Comparison of ENCODE assay signal across 25 mouse cellular contexts in genomic region chr5:90439157-90439556, GRCm38 (mm10). TPM values are rescaled to one million over a fixed set of nuclear protein-coding genes. Genes with fewer than 3 reads are reported as not detected.
DNase-seq lines count a peak whose midpoint lies in the region; ATAC-seq and TF ChIP-seq lines count a peak whose summit lies in the region.
"Had no signal": no experiment of that assay in that cellular context is flagged by ENCODE, and none has a peak within 500 bp of the region (broad histone marks: within the 10 kb centered on the region; RNA-seq: fewer than 3 reads in every experiment).

No protein-coding gene starts in this region.

- no peak overlapping the region for H3K4me2 ChIP-seq in kidney, embryonic 16.5 days (replicated peaks; ENCODE audit: low read depth, low read length)
- H3K4me2 ChIP-seq in stomach, embryonic 14.5 days (replicated peaks; ENCODE audit: low read depth, low read length) = no peak overlapping the region
- no peak overlapping the region for H3K4me2 ChIP-seq in stomach, postnatal 0 days (replicated peaks; ENCODE audit: low read depth)
- no peak overlapping the region for H3K4me2 ChIP-seq in liver, embryonic 16.5 days (ENCODE audit: low read depth, low read length)
- H3K4me2 ChIP-seq in midbrain, postnatal 0 days (ENCODE audit: low read depth, low read length, poor library complexity, severe bottlenecking) = no peak overlapping the region
- H3K4me2 ChIP-seq: embryonic facial prominence, embryonic 15.5 days; forebrain, embryonic 15.5 days had no signal

- no peaks in the 10 kb centered on the region for H3K4me1 ChIP-seq in kidney, adult 2 months (ENCODE audit: control insufficient read depth, insufficient read depth, low read length)
- H3K4me1 ChIP-seq in kidney, embryonic 16.5 days (ENCODE audit: insufficient read depth, low read length) = no peaks in the 10 kb centered on the region
- no peaks in the 10 kb centered on the region for H3K4me1 ChIP-seq in stomach, embryonic 14.5 days (ENCODE audit: control insufficient read depth, insufficient read depth, low read length)
- no peaks in the 10 kb centered on the region for H3K4me1 ChIP-seq in stomach, postnatal 0 days (replicated peaks; ENCODE audit: control insufficient read depth, insufficient read depth)
- no peaks in the 10 kb centered on the region; the same call in 1 of the 2 replicates for H3K4me1 ChIP-seq in liver, embryonic 16.5 days (ENCODE audit: control insufficient read depth, low read depth, low read length)
- H3K4me1 ChIP-seq in lung, adult 2 months (ENCODE audit: control insufficient read depth, insufficient read depth, low read length) = no peaks in the 10 kb centered on the region
- no peaks in the 10 kb centered on the region for H3K4me1 ChIP-seq in midbrain, postnatal 0 days (ENCODE audit: insufficient read depth, low read length)
- H3K4me1 ChIP-seq: embryonic facial prominence, embryonic 15.5 days; forebrain, embryonic 15.5 days had no signal

- H3K4me3 ChIP-seq in kidney, adult 2 months (ENCODE audit: insufficient read depth, low read depth, low read length) = no peak overlapping the region
- H3K4me3 ChIP-seq in kidney, embryonic 16.5 days (ENCODE audit: low read length) = no peak overlapping the region
- no peak overlapping the region for H3K4me3 ChIP-seq in stomach, embryonic 14.5 days (ENCODE audit: low read depth, low read length)
- no peak overlapping the region for H3K4me3 ChIP-seq in stomach, postnatal 0 days (ENCODE audit: low read depth, low read length)
- H3K4me3 ChIP-seq in liver, embryonic 16.5 days (ENCODE audit: low read depth, low read length) = no peak overlapping the region
- H3K4me3 ChIP-seq in lung, adult 2 months (replicated peaks; ENCODE audit: extremely low read depth, low read depth, low read length) = no peak overlapping the region
- no peak overlapping the region for H3K4me3 ChIP-seq in midbrain, postnatal 0 days (ENCODE audit: low read depth, low read length)
- H3K4me3 ChIP-seq: embryonic facial prominence, embryonic 15.5 days; erythroblast, embryonic 14.5 days; forebrain, embryonic 15.5 days; heart, embryonic 10.5 days had no signal

- no peaks in the 10 kb centered on the region for H3K27me3 ChIP-seq in kidney, adult 2 months (replicated peaks; ENCODE audit: control insufficient read depth, insufficient read depth, low read length)
- H3K27me3 ChIP-seq in kidney, embryonic 16.5 days (ENCODE audit: insufficient read depth, low read length) = no peaks in the 10 kb centered on the region
- no peaks in the 10 kb centered on the region for H3K27me3 ChIP-seq in stomach, embryonic 14.5 days (ENCODE audit: control insufficient read depth, insufficient read depth, low read length)
- H3K27me3 ChIP-seq in stomach, postnatal 0 days (ENCODE audit: control insufficient read depth, insufficient read depth, low read length) = no peaks in the 10 kb centered on the region
- H3K27me3 ChIP-seq in liver, embryonic 16.5 days (ENCODE audit: control insufficient read depth, insufficient read depth, low read depth, low read length) = no peaks in the 10 kb centered on the region
- H3K27me3 ChIP-seq in midbrain, postnatal 0 days (ENCODE audit: insufficient read depth, low read length) = no peaks in the 10 kb centered on the region
- H3K27me3 ChIP-seq: embryonic facial prominence, embryonic 15.5 days; forebrain, embryonic 15.5 days had no signal

- H3K36me3 ChIP-seq in kidney, adult 2 months (ENCODE audit: control insufficient read depth, insufficient read depth, low read length) = no peaks in the 10 kb centered on the region
- H3K36me3 ChIP-seq in kidney, embryonic 16.5 days (ENCODE audit: insufficient read depth, low read length) = no peaks in the 10 kb centered on the region
- no peaks in the 10 kb centered on the region for H3K36me3 ChIP-seq in stomach, embryonic 14.5 days (ENCODE audit: control insufficient read depth, insufficient read depth, low read length)
- H3K36me3 ChIP-seq in stomach, postnatal 0 days (ENCODE audit: control insufficient read depth, insufficient read depth, low read length) = no peaks in the 10 kb centered on the region
- H3K36me3 ChIP-seq in liver, embryonic 16.5 days (ENCODE audit: control insufficient read depth, insufficient read depth) = no peaks in the 10 kb centered on the region
- H3K36me3 ChIP-seq in midbrain, postnatal 0 days (ENCODE audit: insufficient read depth, low read length) = no peaks in the 10 kb centered on the region
- H3K36me3 ChIP-seq: embryonic facial prominence, embryonic 15.5 days; forebrain, embryonic 15.5 days; heart, embryonic 10.5 days had no signal

- peak; percentile 18 for DNase-seq in kidney, adult 2 months
- DNase-seq in stomach, postnatal 0 days (ENCODE audit: low spot score) = no peak
- peak; percentile 82 for DNase-seq in yolk sac, embryonic 10.5 days (ENCODE audit: low spot score)
- no peak for DNase-seq in lung, adult 2 months
- no peak for DNase-seq in midbrain, postnatal 0 days (ENCODE audit: low spot score)
- DNase-seq: adrenal gland, postnatal 10 days; cerebellum, adult 11 months; cerebellum, adult 8-10 months; cerebellum, postnatal 14 days; embryo, embryonic 11 days; gastrocnemius, postnatal 10 days; heart, adult 18-20 months; heart, postnatal 10 days had no signal

- H3K27ac ChIP-seq in kidney, adult 2 months (ENCODE audit: insufficient read depth, low read depth, low read length) = no peak overlapping the region
- no peak overlapping the region for H3K27ac ChIP-seq in kidney, embryonic 16.5 days (ENCODE audit: low read length)
- H3K27ac ChIP-seq in stomach, embryonic 14.5 days (ENCODE audit: low read length) = no peak overlapping the region
- no peak overlapping the region for H3K27ac ChIP-seq in stomach, postnatal 0 days (replicated peaks)
- peak overlapping the region; percentile 53; the same call in 1 of the 2 replicates for H3K27ac ChIP-seq in liver, embryonic 16.5 days (ENCODE audit: low read length)
- no peak overlapping the region for H3K27ac ChIP-seq in midbrain, postnatal 0 days (ENCODE audit: low read depth, low read length)
- H3K27ac ChIP-seq: embryonic facial prominence, embryonic 15.5 days; forebrain, embryonic 15.5 days; heart, embryonic 10.5 days had no signal

- H3K9me3 ChIP-seq in kidney, embryonic 16.5 days (ENCODE audit: low read length) = no peaks in the 10 kb centered on the region
- H3K9me3 ChIP-seq in stomach, embryonic 14.5 days (ENCODE audit: control insufficient read depth, low read depth, low read length) = no peaks in the 10 kb centered on the region
- H3K9me3 ChIP-seq in stomach, postnatal 0 days (ENCODE audit: control insufficient read depth, low read length) = no peaks in the 10 kb centered on the region
- H3K9me3 ChIP-seq in liver, embryonic 16.5 days (replicated peaks; ENCODE audit: control insufficient read depth, low read length) = no peaks in the 10 kb centered on the region
- H3K9me3 ChIP-seq in midbrain, postnatal 0 days (ENCODE audit: low read length) = no peaks in the 10 kb centered on the region
- H3K9me3 ChIP-seq: embryonic facial prominence, embryonic 15.5 days; forebrain, embryonic 15.5 days; heart, embryonic 10.5 days had no signal

- no peak for TF ChIP-seq CTCF in kidney, adult 2 months (conservative IDR thresholded peaks at IDR 0.05; ENCODE audit: insufficient read depth, insufficient read length, low read depth, low read length)
- TF ChIP-seq CTCF in stomach, postnatal 0 days (IDR thresholded peaks at IDR 0.05; ENCODE audit: low read depth) = no peak
- no peak for TF ChIP-seq CTCF in lung, adult 2 months (IDR thresholded peaks at IDR 0.05; ENCODE audit: insufficient read depth, low read length)
- no peak for TF ChIP-seq CTCF in midbrain, postnatal 0 days (IDR thresholded peaks at IDR 0.05)

- no peak overlapping the region for H3K9ac ChIP-seq in kidney, embryonic 16.5 days (replicated peaks; ENCODE audit: low read length)
- no peak overlapping the region for H3K9ac ChIP-seq in stomach, embryonic 14.5 days (replicated peaks; ENCODE audit: low read depth, low read length)
- H3K9ac ChIP-seq in stomach, postnatal 0 days (ENCODE audit: low read length) = no peak overlapping the region
- H3K9ac ChIP-seq in liver, embryonic 16.5 days (ENCODE audit: low read depth, low read length) = no peak overlapping the region
- no peak overlapping the region for H3K9ac ChIP-seq in midbrain, postnatal 0 days (replicated peaks; ENCODE audit: low read length, poor library complexity, severe bottlenecking)
- H3K9ac ChIP-seq: embryonic facial prominence, embryonic 15.5 days; forebrain, embryonic 15.5 days had no signal

- WGBS in kidney, adult 2 months = 51% methylated on average over 4 of the region's 4 CpGs
- 77% methylated on average over 4 of the region's 4 CpGs for WGBS in kidney, embryonic 16.5 days
- 58% methylated on average over 4 of the region's 4 CpGs for WGBS in stomach, embryonic 14.5 days
- WGBS in stomach, postnatal 0 days = 47% methylated on average over 4 of the region's 4 CpGs
- WGBS in liver, embryonic 16.5 days (ENCODE audit: insufficient replicate concordance) = 55% methylated on average over 4 of the region's 4 CpGs
- 60% methylated on average over 4 of the region's 4 CpGs for whole genome bisulfite sequencing in lung, adult 2 months
- WGBS in midbrain, postnatal 0 days = 90% methylated on average over 4 of the region's 4 CpGs

- TF ChIP-seq EP300 in stomach, postnatal 0 days (optimal IDR thresholded peaks at IDR 0.05) = no peak

- TF ChIP-seq POLR2A in kidney, adult 2 months (IDR thresholded peaks at IDR 0.05; ENCODE audit: low read depth, low read length) = no peak
- TF ChIP-seq POLR2A in lung, adult 2 months (IDR thresholded peaks at IDR 0.05; ENCODE audit: borderline replicate concordance, extremely low read depth, low read depth, low read length) = no peak

- no peak for ATAC-seq in kidney, embryonic 16.5 days (ENCODE audit: low FRiP score, low TSS enrichment)
- ATAC-seq in stomach, embryonic 14.5 days (ENCODE audit: insufficient number of reproducible peaks, insufficient read depth, low FRiP score, low read depth) = peak; percentile 46; the same call in 1 of the 2 replicates
- no peak for ATAC-seq in stomach, postnatal 0 days (ENCODE audit: low FRiP score, low TSS enrichment)
- peak; percentile 85 for ATAC-seq in liver, embryonic 16.5 days (ENCODE audit: low read depth)
- ATAC-seq in midbrain, postnatal 0 days (ENCODE audit: low FRiP score) = no peak
- ATAC-seq: forebrain, embryonic 15.5 days had no signal

RNA-seq across cellular contexts. Expression of gene Alb, which starts 21.5 kb away (rescaled TPM):
- 10.7 and 10.8 TPM in 2 replicates for polyA plus RNA-seq in kidney, adult 2 months (2012; rRNA removed)
- polyA plus RNA-seq in kidney, embryonic 16.5 days (2015; fragmentation: Nextera tagmentation; extraction: Ambion mirVana) = 15.6 and 20.6 TPM in 2 replicates
- 1.8 and 4.8 TPM in 2 replicates for polyA plus RNA-seq in stomach, embryonic 14.5 days (2014; fragmentation: Nextera tagmentation; extraction: Ambion mirVana)
- polyA plus RNA-seq in stomach, postnatal 0 days (2015; fragmentation: Nextera tagmentation; extraction: Ambion mirVana) = 23.6 and 39.8 TPM in 2 replicates
- polyA plus RNA-seq in liver, embryonic 16.5 days (2015; fragmentation: Nextera tagmentation; extraction: Ambion mirVana) = 7,404 and 8,768 TPM in 2 replicates
- polyA plus RNA-seq in lung, adult 2 months (2012; rRNA removed) = 4.1 and 12.4 TPM in 2 replicates
- 0.11 and 0.61 TPM in 2 replicates for total RNA-seq in midbrain, postnatal 0 days (2014; rRNA removed)
- polyA plus RNA-seq in midbrain, postnatal 0 days (2015; fragmentation: Nextera tagmentation; extraction: Ambion mirVana) = 0.07 TPM in 1 of 2 replicates, not detected in the other
- total RNA-seq: common myeloid progenitor, adult 5-6 weeks; heart, adult 18-20 months; hematopoietic stem cell, adult 5-6 weeks; MEL had no signal
- polyA plus RNA-seq: C2C12; forebrain, embryonic 11.5 days; forebrain, embryonic 15.5 days had no signal

RNA-seq across cellular contexts. Expression of gene Afp, which starts 51.4 kb away (rescaled TPM):
- 0.75 and 0.78 TPM in 2 replicates for polyA plus RNA-seq in kidney, adult 2 months (2012; rRNA removed)
- polyA plus RNA-seq in kidney, embryonic 16.5 days (2015; fragmentation: Nextera tagmentation; extraction: Ambion mirVana) = 122 and 139 TPM in 2 replicates
- polyA plus RNA-seq in stomach, embryonic 14.5 days (2014; fragmentation: Nextera tagmentation; extraction: Ambion mirVana) = 6.5 and 9.2 TPM in 2 replicates
- 25.1 and 56.2 TPM in 2 replicates for polyA plus RNA-seq in stomach, postnatal 0 days (2015; fragmentation: Nextera tagmentation; extraction: Ambion mirVana)
- 15,779 and 15,904 TPM in 2 replicates for polyA plus RNA-seq in liver, embryonic 16.5 days (2015; fragmentation: Nextera tagmentation; extraction: Ambion mirVana)
- polyA plus RNA-seq in lung, adult 2 months (2012; rRNA removed) = 0.26 and 0.54 TPM in 2 replicates
- 0.80 TPM in 1 of 2 replicates, not detected in the other for total RNA-seq in midbrain, postnatal 0 days (2014; rRNA removed)
- polyA plus RNA-seq in midbrain, postnatal 0 days (2015; fragmentation: Nextera tagmentation; extraction: Ambion mirVana) = 0.28 and 0.90 TPM in 2 replicates
- total RNA-seq: heart, postnatal 10 days had no signal
- polyA plus RNA-seq: forebrain, embryonic 15.5 days had no signal

Comparison
In these comparisons a context has a peak if more than half of its experiments do, and no peak if none do; other contexts are left out.
1. ATAC-seq: peak in stomach, embryonic 14.5 days (single experiment) and liver, embryonic 16.5 days (single experiment); none in kidney, embryonic 16.5 days (single experiment), stomach, postnatal 0 days (single experiment) and midbrain, postnatal 0 days (single experiment).
2. DNase-seq: peak in kidney, adult 2 months (single experiment) and yolk sac, embryonic 10.5 days (single experiment); none in stomach, postnatal 0 days (single experiment), lung, adult 2 months (single experiment) and midbrain, postnatal 0 days (single experiment).
3. RNA of gene Alb, which starts 21.5 kb away (polyA plus RNA-seq): 7,404 to 8,768 TPM in liver, embryonic 16.5 days; 23.6 to 39.8 TPM in stomach, postnatal 0 days, 15.6 to 20.6 TPM in kidney, embryonic 16.5 days, 4.1 to 12.4 TPM in lung, adult 2 months, 10.7 to 10.8 TPM in kidney, adult 2 months, 1.8 to 4.8 TPM in stomach, embryonic 14.5 days and 0.07 TPM in midbrain, postnatal 0 days; every median in the first group is over 100 times any median in the second.
4. RNA of gene Afp, which starts 51.4 kb away (polyA plus RNA-seq): 15,779 to 15,904 TPM in liver, embryonic 16.5 days; 122 to 139 TPM in kidney, embryonic 16.5 days, 25.1 to 56.2 TPM in stomach, postnatal 0 days, 6.5 to 9.2 TPM in stomach, embryonic 14.5 days, 0.28 to 0.90 TPM in midbrain, postnatal 0 days, 0.75 to 0.78 TPM in kidney, adult 2 months and 0.26 to 0.54 TPM in lung, adult 2 months; every median in the first group is over 100 times any median in the second.